Mouse (Mus musculus): Measurements from ENCODE around the gene Rrn3. TPM values are rescaled to one million over a fixed set of nuclear protein-coding genes. Genes with fewer than 3 reads are reported as not detected.

Gene Rrn3
- total and polyA plus RNA-seq, 3 experiments = 60.0 to 92.8 TPM; not detected in 1

- Histone ChIP-seq H3K36me3 (ENCODE audit: control insufficient read depth in 1 of 2, insufficient read depth in 2 of 2, low read length in 2 of 2) (peaks cover 0 to 8% of the 10 kb centered on the region in 2 experiments; a peak in 2 of 4 replicates), H3K9me3 (replicated peaks; ENCODE audit: insufficient read depth, low read length) (no peaks in the 10 kb centered on the region), H3K79me2 (ENCODE audit: control insufficient read depth, insufficient read depth, low read length, poor library complexity) (peaks cover 1% of the 10 kb centered on the region; the same call in 1 of the 2 replicates), H3K4me1 (ENCODE audit: control insufficient read depth in 1 of 2, insufficient read depth in 2 of 2, low read length in 2 of 2) (no peaks in the 10 kb centered on the region), H3K9ac (ENCODE audit: control insufficient read depth, low read depth, low read length, poor library complexity, severe bottlenecking) (no peak overlapping the region), H3K27ac (ENCODE audit: control insufficient read depth, low read depth, low read length) (no peak overlapping the region), H3K27me3 (ENCODE audit: control insufficient read depth in 1 of 2, insufficient read depth in 2 of 2, low read length in 2 of 2) (no peaks in the 10 kb centered on the region), H3K4me3 (ENCODE audit: control insufficient read depth in 1 of 2, insufficient read depth in 1 of 2, low read depth in 2 of 2, low read length in 2 of 2) (no peak overlapping the region)
- TF ChIP-seq SMC3 (IDR thresholded peaks at IDR 0.05; ENCODE audit: low read depth, low read length) (peak; percentile 35), ZMIZ1 (IDR thresholded peaks at IDR 0.05; ENCODE audit: low read depth, low read length) (no peak), CTCF (IDR thresholded peaks at IDR 0.05 in 2 of 3, conservative IDR thresholded peaks at IDR 0.05 in 1 of 3; ENCODE audit: control insufficient read depth in 1 of 3, insufficient read depth in 1 of 3, low read depth in 2 of 3, low read length in 3 of 3, poor library complexity in 1 of 3, severe bottlenecking in 1 of 3) (peak; percentile 29 to 45 (median 43); a peak in 5 of 6 replicates), RAD21 (IDR thresholded peaks at IDR 0.05; ENCODE audit: low read depth, low read length) (peak; percentile 3), ZKSCAN1 (IDR thresholded peaks at IDR 0.05; ENCODE audit: low read depth, low read length) (no peak), POLR2AphosphoS2 (IDR thresholded peaks at IDR 0.05; ENCODE audit: low read length) (no peak), MYB (IDR thresholded peaks at IDR 0.05; ENCODE audit: low read depth, low read length) (no peak), E2F4 (IDR thresholded peaks at IDR 0.05; ENCODE audit: borderline replicate concordance, low read depth, low read length) (no peak)
- DNase-seq (ENCODE audit: low read depth, low spot score) = peak; percentile 36
These were observed 49.9 kb downstream of the Rrn3 start for GRCm38 (mm10) chr16:13830444-13830843.

GRCm38 (mm10) chr16:13831606-13832005 lies 51.1 kb downstream of the Rrn3 start:
- DNase-seq (ENCODE audit: low read depth, low spot score) = no peak
- no peak overlapping the region for H3K4me3 ChIP-seq (ENCODE audit: control insufficient read depth in 1 of 2, insufficient read depth in 1 of 2, low read depth in 2 of 2, low read length in 2 of 2)
- H3K79me2 ChIP-seq (ENCODE audit: control insufficient read depth, insufficient read depth, low read length, poor library complexity) = peaks cover 1% of the 10 kb centered on the region; the same call in 1 of the 2 replicates
- H3K27ac ChIP-seq (ENCODE audit: control insufficient read depth, low read depth, low read length) = no peak overlapping the region
- peaks cover 0 to 10% of the 10 kb centered on the region in 2 experiments; a peak in 2 of 4 replicates for H3K36me3 ChIP-seq (ENCODE audit: control insufficient read depth in 1 of 2, insufficient read depth in 2 of 2, low read length in 2 of 2)
- no peaks in the 10 kb centered on the region for H3K4me1 ChIP-seq (ENCODE audit: control insufficient read depth in 1 of 2, insufficient read depth in 2 of 2, low read length in 2 of 2)
- H3K27me3 ChIP-seq (ENCODE audit: control insufficient read depth in 1 of 2, insufficient read depth in 2 of 2, low read length in 2 of 2) = no peaks in the 10 kb centered on the region
- H3K9ac ChIP-seq (ENCODE audit: control insufficient read depth, low read depth, low read length, poor library complexity, severe bottlenecking) = no peak overlapping the region
- TF ChIP-seq CHD1 (IDR thresholded peaks at IDR 0.05; ENCODE audit: low read depth, low read length) (no peak), ELF1 (IDR thresholded peaks at IDR 0.05; ENCODE audit: low read depth, low read length) (no peak), USF1 (IDR thresholded peaks at IDR 0.05; ENCODE audit: low read depth, low read length) (no peak), RAD21 (IDR thresholded peaks at IDR 0.05; ENCODE audit: low read depth, low read length) (no peak), SMC3 (IDR thresholded peaks at IDR 0.05; ENCODE audit: low read depth, low read length) (no peak), MEF2A (IDR thresholded peaks at IDR 0.05; ENCODE audit: extremely low read depth, insufficient replicate concordance, low read depth, low read length, poor library complexity, severe bottlenecking) (no peak), KAT2A (conservative IDR thresholded peaks at IDR 0.05; ENCODE audit: low read depth, low read length) (no peak), CTCF (IDR thresholded peaks at IDR 0.05 in 2 of 3, conservative IDR thresholded peaks at IDR 0.05 in 1 of 3; ENCODE audit: control insufficient read depth in 1 of 3, insufficient read depth in 1 of 3, low read depth in 2 of 3, low read length in 3 of 3, poor library complexity in 1 of 3, severe bottlenecking in 1 of 3) (no peak), CHD2 (IDR thresholded peaks at IDR 0.05; ENCODE audit: low read length) (no peak), ETS1 (IDR thresholded peaks at IDR 0.05; ENCODE audit: low read depth, low read length) (no peak), MAZ (IDR thresholded peaks at IDR 0.05; ENCODE audit: low read depth, low read length) (no peak), NRF1 (IDR thresholded peaks at IDR 0.05; ENCODE audit: insufficient read depth, low read depth, low read length, poor library complexity, severe bottlenecking) (no peak), UBTF (IDR thresholded peaks at IDR 0.05; ENCODE audit: borderline replicate concordance, insufficient read depth, low read depth, low read length) (no peak), ZMIZ1 (IDR thresholded peaks at IDR 0.05; ENCODE audit: low read depth, low read length) (no peak), TBP (IDR thresholded peaks at IDR 0.05; ENCODE audit: low read depth, low read length) (no peak), NELFE (IDR thresholded peaks at IDR 0.05; ENCODE audit: low read depth, low read length) (no peak), POLR2AphosphoS5 (IDR thresholded peaks at IDR 0.05; ENCODE audit: borderline replicate concordance, low read depth, low read length) (no peak), MAFK (IDR thresholded peaks at IDR 0.05; ENCODE audit: borderline replicate concordance, low read depth, low read length) (no peak)
- H3K9me3 ChIP-seq (replicated peaks; ENCODE audit: insufficient read depth, low read length) = no peaks in the 10 kb centered on the region
